Mouse (Mus musculus) ES-E14 (cell line): ENCODE measurements around the gene P2rx2.

Experiments
- HCFC1 ChIP-seq: IDR thresholded peaks from 2 replicates; pipeline ENCODE4 v1.6.1; 2012; ENCODE audit warnings: low read length, inconsistent platforms, borderline replicate concordance; ENCODE audit not compliant: insufficient read depth
- MAFK ChIP-seq: IDR thresholded peaks from 2 replicates; pipeline ENCODE4 v1.6.1; 2014; ENCODE audit warnings: mild to moderate bottlenecking, low read depth, low read length, inconsistent platforms; ENCODE audit not compliant: insufficient read depth

GRCm38 (mm10) chr5:110378181-110378583 is 35.2 kb upstream of the P2rx2 start:
- no peak for TF ChIP-seq HCFC1
- TF ChIP-seq MAFK, result no peak
